Mouse (Mus musculus) intestine, embryonic 16.5 days (tissue): ENCODE results near the gene Evx1. TPM values are rescaled to one million over a fixed set of nuclear protein-coding genes. Genes with fewer than 3 reads are reported as not detected.
A peak's percentile ranks its signal among the peaks of the same experiment; 100 is the strongest.

Experiments
- ATAC-seq: fragments of 200-750 bp; cut with Nextera tagmentation; 2 replicates; pipeline ENCODE4 v1.8.0; 2017; ENCODE audit warnings: moderate TSS enrichment, moderate library complexity
- H3K27ac ChIP-seq: fragments of 300-500 bp; sonication (generic); 2 replicates; pipeline ENCODE4 v1.5.1; 2014; ENCODE audit warnings: mild to moderate bottlenecking, low read length
- H3K27me3 ChIP-seq: fragments of 300-500 bp; sonication (generic); replicated peaks from 2 replicates; pipeline ENCODE4 v1.6.1; 2014; ENCODE audit warnings: low read length, control low read depth, mixed read lengths; ENCODE audit not compliant: control insufficient read depth, insufficient read depth
- H3K36me3 ChIP-seq: fragments of 300-500 bp; sonication (generic); 2 replicates; pipeline ENCODE4 v1.6.1; 2014; ENCODE audit warnings: low read length, control low read depth; ENCODE audit not compliant: control insufficient read depth, insufficient read depth
- H3K4me1 ChIP-seq: fragments of 300-500 bp; sonication (generic); 2 replicates; pipeline ENCODE4 v1.6.1; 2014; ENCODE audit warnings: low read length, control low read depth, mixed read lengths; ENCODE audit not compliant: control insufficient read depth, insufficient read depth
- H3K4me2 ChIP-seq: fragments of 300-500 bp; sonication (generic); 2 replicates; pipeline ENCODE4 v1.6.1; 2014; ENCODE audit warnings: low read depth, low read length, control low read depth
- H3K4me3 ChIP-seq: fragments of 300-500 bp; sonication (generic); 2 replicates; pipeline ENCODE4 v1.5.1; 2014; ENCODE audit warnings: mild to moderate bottlenecking, low read length
- H3K9ac ChIP-seq: fragments of 300-500 bp; sonication (generic); 2 replicates; pipeline ENCODE4 v1.6.1; 2014; ENCODE audit warnings: low read depth, low read length
- H3K9me3 ChIP-seq: fragments of 300-500 bp; sonication (generic); 2 replicates; pipeline ENCODE4 v1.6.1; 2016; ENCODE audit warnings: low read length, control low read depth; ENCODE audit not compliant: control insufficient read depth
- WGBS: fragments of 180-500 bp; shearing (Covaris S2); extraction: QIAGEN DNeasy Blood & Tissue Kit; methylation state at CpG from one replicate; pipeline ENCODE4 v1.1.7; 2014; 5-methylcytosine and 5-hydroxymethylcytosine counted together
- polyA plus RNA-seq: library from polyadenylated mRNA; unstranded; fragments of >200 nt; fragmentation: Nextera tagmentation; extraction: Ambion mirVana; gene quantifications from 2 replicates; pipeline ENCODE4 v1.2.1, GENCODE M21; 2015

The Evx1 gene
- polyA plus RNA-seq, 1 experiment from 2014 or later, result not detected

DNA sequence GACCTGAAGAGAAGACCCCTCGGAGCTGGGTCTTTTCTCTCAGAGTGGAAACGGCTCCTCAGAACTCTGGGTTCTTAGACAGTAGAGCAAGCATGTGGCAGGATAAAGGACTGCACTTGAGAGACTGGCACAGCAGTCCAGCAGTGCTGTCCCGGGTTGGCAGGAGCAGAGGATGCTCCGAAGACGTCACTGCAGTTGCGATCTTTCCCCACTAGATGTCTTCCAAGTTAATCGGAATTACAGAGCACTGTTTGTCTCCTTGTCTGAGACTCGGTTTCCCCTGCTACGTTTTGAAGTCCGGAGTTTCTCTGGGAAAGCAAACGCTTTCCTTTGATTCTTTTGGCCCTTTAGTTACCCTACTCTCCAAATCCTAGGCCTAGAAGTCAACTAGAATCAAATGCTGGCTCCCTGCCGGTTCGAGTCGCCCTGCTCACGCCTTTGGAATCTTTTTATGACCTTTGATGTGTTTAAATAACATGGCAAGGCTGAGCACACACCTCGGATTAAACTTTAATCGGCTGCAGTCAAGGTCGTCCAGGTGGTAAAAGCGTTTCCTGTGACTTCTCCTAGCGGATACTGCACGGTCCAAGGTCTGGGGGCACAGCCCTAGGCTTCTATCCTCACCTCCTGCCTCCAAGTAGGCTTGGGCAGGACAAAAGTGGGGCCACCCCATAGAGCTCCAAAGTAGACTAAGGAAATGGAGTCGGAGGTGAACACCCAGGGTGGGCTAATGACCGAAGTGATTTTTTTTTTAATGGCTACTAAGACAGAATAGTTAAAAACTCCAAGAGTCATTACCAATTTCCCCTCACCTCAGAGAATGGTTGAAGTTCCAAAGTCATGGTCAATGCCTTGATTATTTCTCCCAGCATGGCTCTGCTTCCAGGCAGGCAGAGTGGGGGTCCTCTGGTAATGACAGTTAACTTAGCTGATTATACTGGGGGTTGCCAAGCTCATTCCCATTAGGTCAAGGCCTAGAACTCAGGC lies 42.5 kb upstream of the Evx1 start:
- H3K36me3 ChIP-seq, result no peaks in the 10 kb centered on the region
- no peak overlapping the region for H3K4me3 ChIP-seq
- no peak overlapping the region for H3K9ac ChIP-seq
- H3K27ac ChIP-seq, result no peak overlapping the region
- H3K9me3 ChIP-seq, result no peaks in the 10 kb centered on the region
- peak; percentile 73 for ATAC-seq
- no peak overlapping the region for H3K4me2 ChIP-seq
- peaks cover 80% of the 10 kb centered on the region for H3K27me3 ChIP-seq
- no peaks in the 10 kb centered on the region for H3K4me1 ChIP-seq
- 8% methylated on average over 23 of the region's 23 CpGs for WGBS

DNA sequence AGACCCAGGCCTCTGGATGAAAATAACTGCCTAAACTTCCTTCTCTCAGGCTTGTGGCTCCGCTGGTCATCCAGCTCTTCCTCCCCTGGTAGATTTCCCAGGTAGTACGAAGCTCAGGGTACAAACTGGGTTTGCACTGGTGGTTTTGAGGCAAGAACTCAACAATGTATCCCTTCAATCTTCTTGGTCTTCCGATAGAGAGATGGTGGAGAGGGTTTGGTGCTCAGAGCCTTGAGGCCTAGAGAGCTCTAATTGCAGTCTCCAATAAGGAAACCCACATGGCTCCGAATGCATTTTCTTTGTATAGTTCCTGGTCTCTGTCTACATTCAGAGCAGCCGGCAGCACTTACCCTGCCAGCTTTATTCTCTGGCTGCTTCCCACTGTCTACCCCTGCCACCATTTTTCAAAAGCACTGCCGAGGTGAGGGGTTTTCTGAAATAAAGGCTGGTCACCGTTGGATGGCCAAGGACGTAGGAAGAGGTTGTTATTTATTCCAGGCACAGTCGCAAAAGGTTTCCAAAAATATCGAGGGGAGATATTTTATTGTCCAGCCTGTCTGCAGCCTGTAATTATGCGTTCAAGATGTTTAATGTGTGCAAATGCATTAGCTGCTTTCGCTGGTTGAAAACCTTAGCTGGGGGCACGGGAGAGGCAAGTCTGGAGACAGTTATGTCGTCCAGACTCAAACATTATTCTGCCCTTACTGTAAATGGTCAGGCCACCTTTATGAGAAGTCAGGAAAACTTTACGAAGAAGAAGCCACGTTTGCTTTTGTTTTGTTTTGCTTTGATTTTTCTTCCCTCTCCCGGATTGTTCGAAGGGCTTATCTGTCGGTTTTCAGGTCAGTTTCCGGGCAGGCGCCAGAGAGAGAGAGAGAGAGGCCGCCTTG lies 40.3 kb upstream of the Evx1 start:
- no peak overlapping the region for H3K4me2 ChIP-seq
- no peaks in the 10 kb centered on the region for H3K36me3 ChIP-seq
- ATAC-seq, result no peak
- no peaks in the 10 kb centered on the region for H3K9me3 ChIP-seq
- no peak overlapping the region for H3K4me3 ChIP-seq
- WGBS, result 23% methylated on average over 22 of the region's 22 CpGs
- H3K9ac ChIP-seq, result no peak overlapping the region
- peaks cover 84% of the 10 kb centered on the region for H3K27me3 ChIP-seq
- H3K27ac ChIP-seq, result no peak overlapping the region
- H3K4me1 ChIP-seq, result no peaks in the 10 kb centered on the region

DNA sequence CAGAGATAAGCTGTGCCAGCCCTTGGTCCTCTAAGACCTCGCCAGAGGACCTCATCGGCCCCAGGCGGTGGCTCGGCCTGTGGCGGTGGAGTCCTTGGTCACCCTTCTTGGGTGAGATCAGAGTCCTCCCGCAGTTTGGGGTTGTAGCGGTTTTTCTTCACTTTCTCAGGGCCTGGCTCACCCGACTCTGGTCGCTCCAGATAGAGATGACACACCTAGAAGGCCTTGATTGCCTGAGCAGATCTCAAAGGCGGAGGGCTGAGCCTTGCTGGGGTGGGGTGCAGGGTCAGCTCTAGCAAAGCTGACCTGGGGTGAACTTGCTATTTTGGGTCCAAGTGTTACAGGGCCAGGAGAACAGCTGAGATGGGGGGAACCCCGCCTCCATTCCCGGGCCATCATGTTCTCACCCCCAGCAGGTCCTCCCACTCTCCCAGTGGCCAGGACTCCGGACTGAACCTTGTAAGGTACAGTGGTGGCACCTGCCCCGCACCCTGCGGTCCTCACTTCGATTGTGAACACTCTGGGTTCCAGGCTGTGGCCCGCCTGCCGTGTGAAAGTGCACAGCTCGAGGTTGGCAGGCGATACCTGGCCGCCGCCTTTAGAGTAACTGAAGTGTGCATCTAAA lies 39.5 kb upstream of the Evx1 start:
- H3K4me2 ChIP-seq, result no peak overlapping the region
- no peak overlapping the region for H3K9ac ChIP-seq
- WGBS, result 11% methylated on average over 22 of the region's 22 CpGs
- peak; percentile 28 for ATAC-seq
- no peaks in the 10 kb centered on the region for H3K36me3 ChIP-seq
- no peaks in the 10 kb centered on the region for H3K4me1 ChIP-seq
- peaks cover 77% of the 10 kb centered on the region for H3K27me3 ChIP-seq
- no peak overlapping the region for H3K4me3 ChIP-seq
- no peak overlapping the region for H3K27ac ChIP-seq
- no peaks in the 10 kb centered on the region for H3K9me3 ChIP-seq

DNA sequence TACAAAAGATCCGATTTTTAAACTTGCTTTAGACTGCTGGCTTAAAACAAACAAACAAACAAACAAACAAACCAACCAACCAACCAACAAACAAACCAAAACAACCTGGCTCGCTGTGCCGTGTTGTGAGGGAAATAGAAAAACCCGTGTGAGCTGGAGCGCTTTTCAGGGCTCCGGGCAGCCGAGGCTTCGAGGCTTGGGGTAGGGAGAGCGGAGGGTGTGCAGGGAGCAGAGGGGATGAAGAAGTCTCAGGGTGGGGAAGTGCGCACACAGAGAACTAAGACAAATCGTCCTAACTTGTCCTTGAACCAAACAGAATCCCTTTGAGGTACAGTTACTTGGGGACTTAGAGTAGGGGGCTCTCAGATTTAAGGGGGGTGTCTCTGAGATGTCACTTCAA lies 38.7 kb upstream of the Evx1 start:
- H3K9me3 ChIP-seq, result no peaks in the 10 kb centered on the region
- no peak for ATAC-seq
- H3K4me2 ChIP-seq, result no peak overlapping the region
- H3K36me3 ChIP-seq, result no peaks in the 10 kb centered on the region
- no peaks in the 10 kb centered on the region for H3K4me1 ChIP-seq
- peaks cover 70% of the 10 kb centered on the region for H3K27me3 ChIP-seq
- no peak overlapping the region for H3K9ac ChIP-seq
- 6% methylated on average over 11 of the region's 11 CpGs for WGBS
- H3K4me3 ChIP-seq, result no peak overlapping the region
- no peak overlapping the region for H3K27ac ChIP-seq

DNA sequence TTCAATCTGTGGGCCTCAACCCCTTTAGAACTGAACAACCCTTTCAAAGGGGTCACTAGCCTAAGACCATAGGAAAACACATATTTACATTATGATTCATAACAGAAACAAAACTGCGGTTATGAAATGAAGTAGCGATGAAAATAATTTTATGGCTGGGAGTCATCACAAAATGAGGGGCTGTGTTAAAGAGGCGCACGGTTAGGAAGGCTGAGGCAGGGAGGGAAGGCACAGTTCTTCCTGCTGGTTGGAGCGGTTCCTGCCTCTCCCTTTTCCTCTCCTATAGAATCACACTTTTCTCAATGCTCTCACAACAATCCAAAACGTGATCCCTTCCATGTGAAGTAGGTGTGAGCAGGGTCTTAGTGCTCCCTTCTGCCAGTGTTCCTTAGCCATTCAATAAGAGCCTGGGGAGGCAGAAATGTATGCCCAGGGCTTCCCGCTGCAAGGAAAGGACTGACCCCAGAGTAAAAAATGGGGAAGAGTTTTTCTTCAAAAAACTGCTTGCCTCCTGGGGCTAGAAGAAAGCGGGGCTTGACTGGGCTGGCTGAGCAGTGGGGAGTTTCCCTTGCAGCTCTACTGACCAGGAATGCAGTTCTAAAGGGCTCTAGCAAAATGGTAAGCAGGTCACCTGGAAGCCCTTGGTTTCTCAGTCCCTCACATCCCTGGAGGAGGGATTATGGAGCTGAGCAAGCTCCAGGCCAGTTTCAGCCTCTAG lies 37.6 kb upstream of the Evx1 start:
- Histone ChIP-seq H3K27me3 (peaks cover 61% of the 10 kb centered on the region), H3K36me3 (no peaks in the 10 kb centered on the region)
- ATAC-seq, result no peak

DNA sequence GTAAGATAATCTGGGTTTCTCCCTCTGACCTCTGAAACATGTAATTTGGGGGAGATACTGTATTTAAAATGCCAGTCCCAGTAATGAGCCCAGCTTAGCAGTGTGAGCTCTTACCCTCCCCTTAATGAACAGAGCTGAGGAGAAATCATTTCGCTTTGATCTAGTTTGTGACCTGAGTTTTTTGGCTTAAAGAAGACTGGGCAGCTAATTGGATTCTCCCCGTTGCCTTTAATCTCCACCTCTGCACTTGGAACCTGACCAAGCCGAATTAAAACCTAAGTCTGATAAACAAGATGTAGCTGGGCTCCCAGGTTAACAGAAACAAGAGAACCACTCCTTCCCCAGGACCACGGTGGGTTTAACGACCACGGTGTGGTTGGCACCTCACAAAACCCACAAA lies 36.9 kb upstream of the Evx1 start:
- Histone ChIP-seq H3K9me3 (no peaks in the 10 kb centered on the region), H3K27me3 (peaks cover 54% of the 10 kb centered on the region), H3K4me1 (no peaks in the 10 kb centered on the region), H3K4me3 (no peak overlapping the region), H3K4me2 (no peak overlapping the region), H3K36me3 (no peaks in the 10 kb centered on the region), H3K27ac (no peak overlapping the region), H3K9ac (no peak overlapping the region)
- no peak for ATAC-seq
- 6% methylated on average over 6 of the region's 6 CpGs for WGBS

More for the DNA sequence above, 37.6 kb upstream of the Evx1 start:
- Histone ChIP-seq H3K4me1 (no peaks in the 10 kb centered on the region), H3K9ac (no peak overlapping the region), H3K27ac (no peak overlapping the region), H3K4me2 (no peak overlapping the region), H3K9me3 (no peaks in the 10 kb centered on the region), H3K4me3 (no peak overlapping the region)
- WGBS, result 20% methylated on average over 8 of the region's 8 CpGs

DNA sequence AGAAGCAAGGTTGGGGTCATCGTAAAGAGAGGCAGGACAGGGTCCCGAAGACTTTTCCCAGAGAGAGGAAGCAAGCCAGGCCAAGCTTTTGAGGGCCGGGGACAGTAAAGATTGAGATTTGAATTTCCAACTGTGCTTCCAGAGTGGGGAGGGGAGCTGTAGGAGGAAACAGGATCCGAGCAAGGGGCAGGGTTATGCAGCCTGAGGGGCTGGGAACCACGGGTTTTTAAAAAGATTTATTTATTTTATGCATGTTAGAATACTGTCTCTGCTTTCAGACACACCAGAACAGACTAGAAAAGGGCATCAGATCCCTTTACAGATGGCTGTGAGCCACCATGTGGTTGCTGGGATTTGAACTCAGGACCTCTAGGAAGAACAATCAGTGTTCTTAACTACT lies 36.4 kb upstream of the Evx1 start:
- Histone ChIP-seq H3K27ac (no peak overlapping the region), H3K9ac (no peak overlapping the region), H3K4me1 (no peaks in the 10 kb centered on the region), H3K4me2 (no peak overlapping the region), H3K36me3 (no peaks in the 10 kb centered on the region), H3K9me3 (no peaks in the 10 kb centered on the region), H3K4me3 (no peak overlapping the region), H3K27me3 (peaks cover 50% of the 10 kb centered on the region)
- no peak for ATAC-seq
- 13% methylated on average over 5 of the region's 5 CpGs for WGBS

DNA sequence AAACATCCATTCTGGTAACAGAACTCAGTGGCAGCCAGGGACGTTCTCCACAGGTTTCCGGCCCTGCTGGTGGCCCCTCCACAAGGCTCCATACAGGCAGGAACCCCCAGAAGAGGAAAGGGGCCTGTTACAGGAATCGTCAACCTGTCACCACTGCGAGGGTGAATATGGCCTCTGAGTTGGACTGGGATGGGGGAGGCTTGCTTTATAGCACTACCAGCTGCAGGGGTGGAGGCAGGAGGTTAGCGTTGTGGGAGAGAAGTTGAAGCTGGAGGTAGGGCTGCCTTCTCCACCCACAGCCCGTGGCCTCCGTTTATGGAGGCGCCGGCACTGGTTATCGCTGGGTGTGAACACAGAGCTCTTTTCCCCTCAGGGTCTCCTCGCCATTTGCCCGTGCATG lies 32.2 kb upstream of the Evx1 start:
- H3K4me1 ChIP-seq, result no peaks in the 10 kb centered on the region
- no peak overlapping the region for H3K4me3 ChIP-seq
- WGBS, result 65% methylated on average over 12 of the region's 12 CpGs
- no peak for ATAC-seq
- no peak overlapping the region for H3K27ac ChIP-seq
- H3K27me3 ChIP-seq, result peaks cover 15% of the 10 kb centered on the region
- H3K9me3 ChIP-seq, result no peaks in the 10 kb centered on the region
- H3K36me3 ChIP-seq, result no peaks in the 10 kb centered on the region
- H3K4me2 ChIP-seq, result no peak overlapping the region
- no peak overlapping the region for H3K9ac ChIP-seq
